Mouse (Mus musculus) lung, adult 2 months (tissue): ENCODE measurements around the gene Col24a1.

Experiments
- CTCF ChIP-seq: fragments of 200-500 bp; IDR thresholded peaks from 2 replicates; pipeline ENCODE4 v1.5.1; 2011; ENCODE audit warnings: mild to moderate bottlenecking, low read length, control low read depth; ENCODE audit not compliant: insufficient read depth
- POLR2A ChIP-seq: fragments of 200-500 bp; IDR thresholded peaks from 2 replicates; pipeline ENCODE4 v1.6.1; 2011; ENCODE audit warnings: low read depth, mild to moderate bottlenecking, control low read depth, low read length, borderline replicate concordance; ENCODE audit errors: extremely low read depth

DNA sequence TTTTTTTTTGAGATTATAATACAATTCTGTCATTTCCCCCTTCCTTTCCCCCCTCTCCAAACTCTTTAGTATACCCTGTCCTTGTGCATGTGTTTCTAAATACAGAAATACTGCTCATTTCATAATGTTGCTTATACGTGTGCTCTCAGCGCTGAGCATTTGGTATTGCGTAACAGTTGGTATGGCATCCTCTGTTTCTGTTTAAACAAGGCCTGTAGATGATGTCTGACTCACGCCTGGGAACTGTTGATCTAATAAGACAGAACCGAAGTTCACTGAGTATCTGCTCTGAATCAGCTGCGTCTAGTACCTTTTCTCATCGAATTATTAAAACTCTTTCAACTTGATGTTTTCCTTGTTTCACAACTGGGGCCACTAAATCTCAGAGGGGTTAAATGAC lies 24.2 kb upstream of the Col24a1 start:
- TF ChIP-seq POLR2A (no peak), CTCF (no peak)
